Mouse (Mus musculus) hindbrain, embryonic 13.5 days (tissue): ENCODE data around the gene Upk3a. TPM values are rescaled to one million over a fixed set of nuclear protein-coding genes. Genes with fewer than 3 reads are reported as not detected.

ENCODE experiments used
- ATAC-seq: fragments of 200-750 bp; cut with Nextera tagmentation; 2 replicates; pipeline ENCODE4 v1.8.0; 2017; ENCODE audit warnings: moderate TSS enrichment; ENCODE audit not compliant: low FRiP score
- H3K27ac ChIP-seq: fragments of 300-500 bp; sonication (generic); 2 replicates; pipeline ENCODE4 v1.5.1; 2015; ENCODE audit warnings: inconsistent platforms, mild to moderate bottlenecking, moderate library complexity
- H3K27me3 ChIP-seq: fragments of 300-500 bp; sonication (generic); 2 replicates; pipeline ENCODE4 v1.6.1; 2015; ENCODE audit warnings: mild to moderate bottlenecking, inconsistent platforms
- H3K36me3 ChIP-seq: fragments of 300-500 bp; sonication (generic); 2 replicates; pipeline ENCODE4 v1.6.1; 2015; ENCODE audit warnings: mild to moderate bottlenecking, inconsistent platforms
- H3K4me1 ChIP-seq: fragments of 300-500 bp; sonication (generic); replicated peaks from 2 replicates; pipeline ENCODE4 v1.6.1; 2015; ENCODE audit warnings: inconsistent platforms
- H3K4me2 ChIP-seq: fragments of 300-500 bp; sonication (generic); 2 replicates; pipeline ENCODE4 v1.6.1; 2015; ENCODE audit warnings: inconsistent platforms, mild to moderate bottlenecking, moderate library complexity
- H3K4me3 ChIP-seq: fragments of 300-500 bp; sonication (generic); 2 replicates; pipeline ENCODE4 v1.5.1; 2015; ENCODE audit warnings: mild to moderate bottlenecking, inconsistent platforms
- H3K9ac ChIP-seq: fragments of 300-500 bp; sonication (generic); 2 replicates; pipeline ENCODE4 v1.6.1; 2015; ENCODE audit warnings: mild to moderate bottlenecking, inconsistent platforms
- H3K9me3 ChIP-seq: fragments of 300-500 bp; sonication (generic); 2 replicates; pipeline ENCODE4 v1.6.1; 2016; ENCODE audit warnings: inconsistent platforms
- WGBS: fragments of 180-500 bp; shearing (Covaris S2); methylation state at CpG from one replicate; pipeline ENCODE4 v1.1.7; 2015; 5-methylcytosine and 5-hydroxymethylcytosine counted together
- polyA plus RNA-seq: library from polyadenylated mRNA; unstranded; fragments of >200 nt; fragmentation: Nextera tagmentation; extraction: Ambion mirVana; gene quantifications from 2 replicates; pipeline ENCODE4 v1.2.1, GENCODE M21; 2015

Upk3a gene
- polyA plus RNA-seq = 0.26 and 0.66 TPM in 2 replicates

DNA sequence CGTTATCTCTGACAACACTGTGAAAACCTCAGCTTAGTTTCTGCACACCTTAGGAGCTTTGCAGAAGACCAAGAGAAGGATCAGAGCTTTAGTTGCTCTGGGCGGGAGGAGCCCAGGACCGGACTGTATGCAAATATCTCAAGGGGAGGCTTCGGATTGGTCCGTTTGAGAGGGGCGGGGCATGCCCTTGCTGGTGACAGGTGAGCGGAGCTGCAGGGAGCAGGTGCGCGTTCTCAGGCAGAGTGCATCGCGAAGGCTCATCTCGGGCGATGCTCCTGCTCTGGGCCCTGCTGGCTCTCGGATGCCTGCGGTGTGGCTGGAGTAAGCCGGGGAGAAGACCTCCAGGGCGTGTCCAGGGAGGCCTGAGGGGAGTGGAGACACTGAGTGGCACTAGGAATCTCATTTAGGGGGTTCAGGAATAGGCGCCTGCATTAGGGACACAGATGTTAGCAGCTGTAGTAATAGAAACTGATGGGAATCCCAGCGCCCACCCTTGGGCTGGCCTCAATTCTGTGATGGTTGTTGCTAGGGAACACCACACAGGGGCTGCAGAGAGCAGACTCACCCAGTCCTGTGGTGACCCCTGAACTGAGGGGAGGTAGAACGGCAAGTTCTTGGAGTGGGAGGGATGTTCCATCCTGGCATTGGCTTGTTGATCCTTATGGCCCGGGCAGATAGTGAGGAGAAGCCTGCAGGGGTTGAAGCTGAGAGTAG lies at the start of gene Upk3a:
Upk3a (plus strand) TSS at position 191 of the 714 bp plus-strand sequence.
- no peak within 1 kb of the TSS for H3K27ac ChIP-seq
- no peaks in the 10 kb centered on the region for H3K9me3 ChIP-seq
- H3K4me1 ChIP-seq = peaks cover 10% of the 10 kb centered on the region; the same call in 1 of the 2 replicates
- 0 out of 2 replicates have a peak within 1 kb of the TSS, but pooled peaks have one; percentile 5 for H3K4me3 ChIP-seq
- 8% methylated on average over 21 of the region's 21 CpGs for WGBS
- H3K4me2 ChIP-seq = peak within 1 kb of the TSS; percentile 41
- peaks cover 24% of the 10 kb centered on the region for H3K27me3 ChIP-seq
- H3K9ac ChIP-seq = peak within 1 kb of the TSS; percentile 49; the same call in 1 of the 2 replicates
- ATAC-seq = peak; percentile 66; the same call in 1 of the 2 replicates
- no peaks in the 10 kb centered on the region for H3K36me3 ChIP-seq

DNA sequence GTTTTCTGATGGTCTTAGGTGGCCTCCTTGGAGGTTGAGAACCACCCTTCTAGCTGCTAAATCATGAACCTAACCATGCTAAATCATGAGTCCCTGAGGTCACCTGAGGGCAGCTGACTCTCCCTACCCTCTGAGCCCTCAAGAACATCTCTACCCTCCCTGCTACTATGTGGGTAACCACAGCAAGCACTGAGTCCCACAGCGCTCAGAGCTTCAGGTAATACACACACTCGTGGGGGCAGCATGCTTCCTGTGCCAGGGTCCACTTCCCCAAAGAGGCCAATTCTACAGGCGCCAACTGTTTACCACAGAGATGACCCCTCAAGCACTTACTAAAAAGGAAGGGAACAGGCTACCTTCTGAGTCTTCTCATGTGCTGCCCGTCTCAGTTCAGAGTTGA lies 48.4 kb upstream of the Upk3a start:
- 95% methylated on average over 4 of the region's 4 CpGs for WGBS

DNA sequence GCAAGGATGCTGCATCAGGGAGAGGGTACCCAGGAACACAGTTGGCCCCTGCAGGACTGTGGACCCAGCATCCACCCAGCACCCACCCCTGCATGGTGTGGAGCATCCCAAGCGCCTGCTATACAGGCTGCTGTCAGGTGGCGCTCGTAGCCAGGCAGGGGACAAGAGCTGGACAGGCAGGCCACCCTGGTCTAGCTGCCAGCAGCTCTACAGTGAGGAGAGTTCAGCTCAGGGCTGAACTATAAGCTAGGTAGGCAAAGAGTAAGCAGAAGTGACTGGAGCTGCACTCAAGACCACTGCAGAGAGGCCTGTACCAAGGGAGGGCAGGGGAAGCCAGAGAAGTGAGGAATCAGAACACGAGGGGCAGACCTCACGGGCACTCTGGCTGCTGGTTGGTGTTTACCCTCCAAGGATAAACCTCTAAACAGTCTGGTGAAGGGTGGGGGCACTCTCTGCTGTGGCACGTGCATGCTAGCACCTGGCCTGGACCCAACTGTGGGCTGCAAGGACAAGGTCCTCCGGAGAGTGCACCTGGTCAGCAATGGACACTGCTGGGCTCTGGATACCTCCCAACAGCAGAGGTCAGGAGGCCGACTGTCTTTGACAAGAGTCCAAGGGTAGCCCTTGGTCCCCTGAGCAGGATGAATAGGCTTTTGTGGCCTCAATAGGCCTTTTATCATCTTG lies 43.9 kb upstream of the Upk3a start:
- ATAC-seq = peak; percentile 32; the same call in 1 of the 2 replicates
- Histone ChIP-seq H3K4me3 (no peak overlapping the region), H3K4me1 (peaks cover 50% of the 10 kb centered on the region), H3K27ac (no peak overlapping the region; the same call in 1 of the 2 replicates), H3K4me2 (no peak overlapping the region), H3K36me3 (peaks cover 5% of the 10 kb centered on the region), H3K27me3 (no peaks in the 10 kb centered on the region), H3K9me3 (no peaks in the 10 kb centered on the region), H3K9ac (no peak overlapping the region; the same call in 1 of the 2 replicates)
- WGBS = 48% methylated on average over 8 of the region's 8 CpGs

More for the DNA sequence above, 48.4 kb upstream of the Upk3a start:
- Histone ChIP-seq H3K27ac (no peak overlapping the region), H3K27me3 (no peaks in the 10 kb centered on the region), H3K36me3 (peaks cover 5% of the 10 kb centered on the region), H3K9me3 (no peaks in the 10 kb centered on the region), H3K9ac (no peak overlapping the region), H3K4me2 (no peak overlapping the region), H3K4me3 (no peak overlapping the region), H3K4me1 (peaks cover 18% of the 10 kb centered on the region)
- no peak for ATAC-seq

DNA sequence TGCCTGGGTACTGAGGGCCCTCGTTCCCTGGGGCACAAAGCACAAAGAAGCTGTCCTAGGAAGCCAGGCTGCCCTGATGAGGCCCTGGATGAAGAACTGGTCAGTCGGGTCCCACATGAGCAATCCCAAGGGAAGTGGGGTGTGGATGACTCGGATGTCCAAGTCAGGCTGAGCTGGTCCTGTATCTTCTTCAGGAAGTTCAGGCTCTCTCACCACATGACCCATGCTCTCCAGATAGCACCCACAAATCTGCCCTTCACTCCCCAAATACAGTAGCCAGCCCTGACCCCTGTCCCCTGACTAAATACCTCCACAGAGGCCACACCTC lies 43.4 kb upstream of the Upk3a start:
- Histone ChIP-seq H3K4me1 (peaks cover 52% of the 10 kb centered on the region), H3K4me2 (no peak overlapping the region), H3K27ac (no peak overlapping the region), H3K9ac (no peak overlapping the region; the same call in 1 of the 2 replicates), H3K36me3 (peaks cover 5% of the 10 kb centered on the region), H3K27me3 (no peaks in the 10 kb centered on the region), H3K4me3 (no peak overlapping the region), H3K9me3 (no peaks in the 10 kb centered on the region)
- WGBS = 16% methylated on average over 3 of the region's 3 CpGs
- peak; percentile 28; the same call in 1 of the 2 replicates for ATAC-seq

DNA sequence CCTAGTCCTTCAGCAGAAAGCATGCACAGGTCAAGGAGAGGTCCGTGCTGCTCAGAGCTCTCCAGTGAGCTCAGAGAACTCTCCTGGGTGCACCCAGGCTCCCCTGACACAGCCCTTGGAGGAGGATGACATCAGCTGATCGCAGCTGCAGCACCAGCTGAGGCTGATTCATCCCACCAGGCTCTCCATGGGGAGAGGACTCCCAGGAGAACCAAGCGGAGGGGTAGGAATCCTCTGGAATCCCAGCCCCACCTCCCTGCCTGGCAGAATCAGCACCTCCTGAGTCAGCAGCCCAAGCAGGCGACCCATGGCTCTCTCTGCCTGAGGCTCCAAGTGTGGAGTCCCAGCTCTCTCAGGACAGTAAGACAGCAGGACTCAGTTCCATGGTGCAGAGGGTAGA lies 41.2 kb upstream of the Upk3a start:
- H3K9me3 ChIP-seq = no peaks in the 10 kb centered on the region
- H3K9ac ChIP-seq = no peak overlapping the region
- H3K27me3 ChIP-seq = no peaks in the 10 kb centered on the region
- H3K4me2 ChIP-seq = no peak overlapping the region
- WGBS = 22% methylated on average over 4 of the region's 4 CpGs
- no peak overlapping the region for H3K27ac ChIP-seq
- no peak for ATAC-seq
- peaks cover 54% of the 10 kb centered on the region for H3K4me1 ChIP-seq
- no peak overlapping the region for H3K4me3 ChIP-seq
- H3K36me3 ChIP-seq = no peaks in the 10 kb centered on the region; the same call in 1 of the 2 replicates

DNA sequence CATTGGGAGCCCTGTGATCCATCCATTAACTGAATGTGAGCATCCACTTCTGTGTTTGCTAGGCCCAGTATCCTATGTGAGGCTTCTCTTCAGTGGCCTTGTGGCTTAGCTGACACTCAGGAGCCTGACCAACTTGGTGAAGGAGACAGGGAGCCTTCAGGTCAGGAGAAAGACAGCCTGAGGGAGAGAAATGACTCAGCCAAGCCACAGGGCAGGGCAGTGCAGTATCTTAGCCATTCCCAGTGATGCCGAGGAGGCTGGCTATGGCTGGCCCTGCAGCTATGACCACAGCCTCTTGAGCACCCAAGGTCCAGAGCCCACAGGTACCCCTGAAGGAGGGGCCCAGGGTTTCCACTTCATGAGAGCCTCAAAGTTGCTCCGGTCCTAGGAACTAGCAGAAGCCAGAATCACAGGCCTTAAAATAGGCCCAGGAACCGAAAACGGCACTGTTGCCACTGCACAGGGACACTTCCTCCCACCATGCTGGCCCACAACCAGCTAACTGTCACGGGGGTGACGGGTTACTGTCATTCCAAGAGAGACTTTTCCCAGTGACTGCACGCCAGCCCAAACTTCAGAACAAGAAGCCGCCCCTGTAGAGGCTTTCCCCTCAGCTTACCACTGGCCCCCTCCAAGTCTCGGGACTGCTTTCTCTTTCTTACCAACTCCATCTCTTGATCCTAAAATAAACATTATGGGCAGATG lies 35.2 kb upstream of the Upk3a start:
- no peaks in the 10 kb centered on the region for H3K36me3 ChIP-seq
- no peak overlapping the region for H3K4me2 ChIP-seq
- no peaks in the 10 kb centered on the region for H3K9me3 ChIP-seq
- H3K27ac ChIP-seq = no peak overlapping the region
- H3K9ac ChIP-seq = no peak overlapping the region
- no peak for ATAC-seq
- WGBS = 83% methylated on average over 9 of the region's 9 CpGs
- peaks cover 60% of the 10 kb centered on the region for H3K4me1 ChIP-seq
- H3K27me3 ChIP-seq = no peaks in the 10 kb centered on the region
- no peak overlapping the region for H3K4me3 ChIP-seq

DNA sequence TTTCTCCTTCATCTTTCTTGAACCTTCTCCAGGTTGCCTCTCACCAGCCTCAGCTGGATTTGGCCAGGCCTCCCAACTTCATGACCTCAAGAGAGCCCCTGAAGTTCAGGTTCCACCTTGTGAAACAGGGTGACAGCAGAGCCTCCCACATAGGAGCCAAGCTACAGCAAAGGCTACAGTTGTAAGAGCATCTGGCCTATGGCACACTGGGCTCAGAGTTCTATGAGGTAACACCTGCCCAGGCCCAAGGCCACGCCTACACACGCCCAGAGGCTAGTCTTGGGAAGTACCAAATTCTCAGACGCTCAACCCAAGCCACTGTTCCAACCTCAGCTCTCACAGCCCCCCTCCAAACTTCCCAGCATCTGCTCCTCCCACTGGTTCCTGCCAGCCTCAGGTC lies 34.1 kb upstream of the Upk3a start:
- 95% methylated on average over 3 of the region's 3 CpGs for WGBS
- no peaks in the 10 kb centered on the region for H3K36me3 ChIP-seq

DNA sequence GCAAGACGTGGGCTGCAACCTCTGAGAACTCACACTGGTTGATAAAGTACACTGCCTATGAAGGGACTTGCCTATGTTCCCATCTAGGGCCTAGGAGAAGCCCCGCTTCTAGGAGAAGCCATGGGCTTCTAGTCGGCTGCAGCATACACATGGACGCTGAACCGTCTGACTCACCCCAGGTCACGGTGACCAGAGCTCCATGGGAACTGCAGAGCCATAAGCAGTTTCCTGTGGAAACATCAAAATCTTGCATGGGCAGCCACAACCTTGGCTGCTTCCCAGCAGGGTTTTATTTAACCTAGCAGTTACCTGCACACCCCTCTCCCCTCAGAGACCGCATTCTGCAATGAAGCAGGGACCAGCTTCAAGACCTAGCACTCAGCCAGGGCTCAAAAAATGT lies 33.2 kb upstream of the Upk3a start:
- Histone ChIP-seq H3K4me3 (no peak overlapping the region), H3K27me3 (0 out of 2 replicates have a peak, but pooled peaks cover 1% of the 10 kb centered on the region), H3K9ac (no peak overlapping the region), H3K4me2 (no peak overlapping the region), H3K27ac (no peak overlapping the region), H3K9me3 (no peaks in the 10 kb centered on the region), H3K4me1 (peaks cover 61% of the 10 kb centered on the region), H3K36me3 (no peaks in the 10 kb centered on the region)
- WGBS = 82% methylated on average over 7 of the region's 7 CpGs
- ATAC-seq = no peak

More for the DNA sequence above, 34.1 kb upstream of the Upk3a start:
- Histone ChIP-seq H3K4me3 (no peak overlapping the region), H3K9me3 (no peaks in the 10 kb centered on the region), H3K4me1 (peaks cover 56% of the 10 kb centered on the region), H3K27ac (no peak overlapping the region), H3K4me2 (no peak overlapping the region), H3K9ac (no peak overlapping the region), H3K27me3 (no peaks in the 10 kb centered on the region)
- ATAC-seq = no peak

DNA sequence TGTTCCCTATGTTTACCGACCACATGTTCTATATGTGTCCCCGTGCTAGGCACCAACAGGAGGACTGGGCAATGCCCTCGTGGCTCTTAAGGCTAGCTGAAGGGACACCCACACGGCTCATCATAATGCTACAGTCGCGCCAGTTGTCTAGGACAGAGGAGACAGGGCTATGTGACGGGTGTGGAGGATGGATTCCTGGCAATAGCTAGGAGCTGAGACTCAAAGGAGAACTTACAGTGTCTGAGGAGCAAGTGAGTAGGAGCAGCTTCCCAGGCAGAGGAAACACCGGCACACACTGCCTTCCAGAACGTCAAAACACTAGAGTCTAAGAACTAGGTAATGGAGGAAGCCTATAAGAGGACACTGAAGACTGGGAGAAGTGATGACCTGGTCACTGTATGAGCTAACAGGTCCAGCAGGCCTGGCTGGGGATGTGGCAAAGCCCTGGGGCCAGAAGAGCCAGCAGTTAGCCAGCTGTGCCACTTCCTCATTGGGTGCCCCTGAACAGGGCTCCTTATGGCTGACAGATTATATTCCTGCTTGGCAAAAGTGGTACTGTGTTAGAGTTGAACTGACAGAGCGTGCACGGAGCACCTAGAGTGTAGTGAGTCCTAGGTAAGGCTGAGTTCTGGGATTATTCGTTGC lies 31.3 kb upstream of the Upk3a start:
- H3K4me1 ChIP-seq = peaks cover 60% of the 10 kb centered on the region
- no peaks in the 10 kb centered on the region for H3K36me3 ChIP-seq
- peak overlapping the region; percentile 82 for H3K4me2 ChIP-seq
- no peak for ATAC-seq
- 84% methylated on average over 12 of the region's 12 CpGs for WGBS
- H3K9ac ChIP-seq = peak overlapping the region; percentile 93
- no peaks in the 10 kb centered on the region for H3K9me3 ChIP-seq
- peak overlapping the region; percentile 86 for H3K4me3 ChIP-seq
- no peak overlapping the region for H3K27ac ChIP-seq
- 0 out of 2 replicates have a peak, but pooled peaks cover 6% of the 10 kb centered on the region for H3K27me3 ChIP-seq

DNA sequence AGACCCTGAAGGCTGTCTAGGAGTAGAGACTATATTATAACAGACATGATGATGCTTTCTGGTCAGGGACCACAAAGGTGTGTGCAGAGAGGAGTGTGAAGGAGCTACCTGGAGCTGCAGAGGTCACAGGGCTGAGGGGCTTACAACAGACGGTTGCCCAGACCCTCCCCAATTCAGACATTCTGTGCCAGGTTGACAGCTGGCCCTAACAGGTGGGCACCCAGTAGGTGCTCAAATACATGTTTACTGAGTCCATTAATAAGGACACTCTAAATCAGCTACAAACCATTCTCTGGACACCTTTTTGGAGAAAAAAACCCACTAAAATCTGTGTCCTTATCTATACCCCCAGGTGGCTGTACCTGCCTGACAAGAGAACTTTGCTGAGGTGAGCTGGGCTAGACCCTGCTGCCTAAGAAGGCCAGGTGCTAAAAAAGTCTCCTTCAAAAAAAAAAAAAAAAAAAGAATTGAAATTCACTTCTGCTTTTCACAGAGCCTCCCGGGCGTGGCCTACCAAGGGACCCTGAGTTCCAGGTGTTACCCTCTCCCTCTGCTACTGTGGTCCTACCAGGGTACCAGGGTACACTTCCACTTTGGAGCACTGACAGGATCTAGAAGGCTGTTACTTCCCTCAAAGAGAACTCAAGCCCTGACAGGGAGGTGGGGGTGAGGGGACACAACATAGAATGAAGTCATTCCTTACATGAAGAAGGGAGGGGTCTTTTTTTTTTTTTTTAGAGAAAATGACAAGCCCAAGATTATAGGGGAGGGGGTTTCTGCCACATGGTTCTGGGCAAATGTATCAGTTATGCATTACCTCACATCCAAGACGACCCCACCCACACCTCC lies 30.5 kb upstream of the Upk3a start:
- peaks cover 60% of the 10 kb centered on the region for H3K4me1 ChIP-seq
- WGBS = 66% methylated on average over 4 of the region's 4 CpGs
- no peak for ATAC-seq

More for the DNA sequence above, 30.5 kb upstream of the Upk3a start:
- Histone ChIP-seq H3K4me2 (peak overlapping the region; percentile 82), H3K4me3 (peak overlapping the region; percentile 86), H3K9me3 (no peaks in the 10 kb centered on the region), H3K27me3 (0 out of 2 replicates have a peak, but pooled peaks cover 6% of the 10 kb centered on the region), H3K9ac (peak overlapping the region; percentile 93), H3K36me3 (no peaks in the 10 kb centered on the region), H3K27ac (no peak overlapping the region)
